Mouse (Mus musculus) ES-E14 (cell line): ENCODE measurements at regions not wholly inside any gene's neighbourhood (a gene's known extent, or its start where the extent isn't known, plus 50 kb on each side); places are given as distances from the start of the nearest gene placed in this dataset.

ENCODE experiments used
- CHD2 ChIP-seq: IDR thresholded peaks from 2 replicates; pipeline ENCODE4 v1.6.1; 2014; ENCODE audit warnings: mild to moderate bottlenecking, low read depth, low read length, inconsistent platforms
- HCFC1 ChIP-seq: IDR thresholded peaks from 2 replicates; pipeline ENCODE4 v1.6.1; 2012; ENCODE audit warnings: low read length, inconsistent platforms, borderline replicate concordance; ENCODE audit not compliant: insufficient read depth
- MAFK ChIP-seq: IDR thresholded peaks from 2 replicates; pipeline ENCODE4 v1.6.1; 2014; ENCODE audit warnings: mild to moderate bottlenecking, low read depth, low read length, inconsistent platforms; ENCODE audit not compliant: insufficient read depth
- ZC3H11A ChIP-seq: IDR thresholded peaks from 2 replicates; pipeline ENCODE4 v1.6.1; 2012; ENCODE audit warnings: low read depth, mild to moderate bottlenecking, inconsistent platforms, low read length, borderline replicate concordance
- ZNF384 ChIP-seq: IDR thresholded peaks from 2 replicates; pipeline ENCODE4 v1.6.1; 2012; ENCODE audit warnings: low read depth, low read length, inconsistent platforms

GRCm38 (mm10) chr14:108105009-108105408, 808.9 kb downstream of the Slitrk1 start:
- TF ChIP-seq HCFC1 = no peak
- no peak for TF ChIP-seq ZC3H11A
- TF ChIP-seq CHD2 = no peak
- no peak for TF ChIP-seq ZNF384
- TF ChIP-seq MAFK = no peak
